12 mouse cellular contexts compared by ENCODE assay signal in genomic region chr10:12863581-12863980, GRCm38 (mm10).
"Had no signal": no experiment of that assay in that cellular context is flagged by ENCODE, and none has a peak within 500 bp of the region (broad histone marks: within the 10 kb centered on the region; RNA-seq: fewer than 3 reads in every experiment).

No protein-coding gene starts in this region.

- DNase-seq: lung, adult 18-20 months; lung, embryonic 14.5 days; lung, postnatal 10 days; lung, postnatal 4 days; retina, postnatal 1 day; right cerebral cortex, adult 18-20 months; right cerebral cortex, postnatal 25 days; right cerebral cortex, postnatal 4 days; spleen, adult 18-20 months; thymus, adult 2 months; thymus, postnatal 25 days; thymus, postnatal 4 days had no signal
